Mouse (Mus musculus): Measurements from ENCODE around the gene Slc25a19.

Gene Slc25a19

GRCm38 (mm10) chr11:115640978-115641663, 13.0 kb upstream of the Slc25a19 start:
- peak; percentile 93 for DNase-seq (ENCODE audit: low read depth, low spot score)

GRCm38 (mm10) chr11:115640311-115640828, 12.3 kb upstream of the Slc25a19 start:
- no peak for DNase-seq (ENCODE audit: low read depth, low spot score)

- no peak for DNase-seq (ENCODE audit: low read depth, low spot score)
Measured at GRCm38 (mm10) chr11:115639540-115639939, 11.4 kb upstream of the Slc25a19 start.

GRCm38 (mm10) chr11:115638498-115639409, 10.7 kb upstream of the Slc25a19 start:
- no peak for DNase-seq (ENCODE audit: low read depth, low spot score)

- DNase-seq (ENCODE audit: low read depth, low spot score) = no peak
Measured at GRCm38 (mm10) chr11:115636960-115637359, 8.9 kb upstream of the Slc25a19 start.

GRCm38 (mm10) chr11:115635484-115635883, 7.4 kb upstream of the Slc25a19 start:
- no peak for DNase-seq (ENCODE audit: low read depth, low spot score)

GRCm38 (mm10) chr11:115635041-115635440, 6.9 kb upstream of the Slc25a19 start:
- no peak for DNase-seq (ENCODE audit: low read depth, low spot score)

- DNase-seq (ENCODE audit: low read depth, low spot score) = no peak
Measured at GRCm38 (mm10) chr11:115634109-115634508, 6.0 kb upstream of the Slc25a19 start.

- peak; percentile 47 for DNase-seq (ENCODE audit: low read depth, low spot score)
Measured at GRCm38 (mm10) chr11:115632862-115633261, 4.8 kb upstream of the Slc25a19 start.

GRCm38 (mm10) chr11:115632247-115632646, 4.2 kb upstream of the Slc25a19 start:
- DNase-seq (ENCODE audit: low read depth, low spot score) = peak; percentile 77

- peak; percentile 64 for DNase-seq (ENCODE audit: low read depth, low spot score)
Measured at GRCm38 (mm10) chr11:115631505-115631890, 3.4 kb upstream of the Slc25a19 start.

- DNase-seq (ENCODE audit: low read depth, low spot score) = peak; percentile 92
Measured at GRCm38 (mm10) chr11:115630532-115631504, 2.7 kb upstream of the Slc25a19 start.

GRCm38 (mm10) chr11:115629734-115630531, 1.8 kb upstream of the Slc25a19 start:
- peak; percentile 77 for DNase-seq (ENCODE audit: low read depth, low spot score)

- DNase-seq (ENCODE audit: low read depth, low spot score) = no peak
Measured at GRCm38 (mm10) chr11:115628465-115629101, 488 bp upstream of the Slc25a19 start.

- DNase-seq (ENCODE audit: low read depth, low spot score) = no peak
Measured at GRCm38 (mm10) chr11:115626824-115627616, 1.1 kb downstream of the Slc25a19 start.

- no peak for DNase-seq (ENCODE audit: low read depth, low spot score)
Measured at GRCm38 (mm10) chr11:115625877-115626276, 2.2 kb downstream of the Slc25a19 start.

GRCm38 (mm10) chr11:115623487-115624070, 4.5 kb downstream of the Slc25a19 start:
- peak; percentile 55 for DNase-seq (ENCODE audit: low read depth, low spot score)

- DNase-seq (ENCODE audit: low read depth, low spot score) = no peak
Measured at GRCm38 (mm10) chr11:115619949-115620348, 8.1 kb downstream of the Slc25a19 start.

All from CD4-positive, CD25-positive, alpha-beta regulatory T cell, adult 2 months (primary cell).